Mouse (Mus musculus) embryo, embryonic 10.5 days (tissue): ENCODE measurements at regions not wholly inside any gene's neighbourhood (a gene's known extent, or its start where the extent isn't known, plus 50 kb on each side); places are given as distances from the start of the nearest gene placed in this dataset.

Experiments
- DNase-seq: peaks from one replicate; pipeline ENCODE4 v3.0.0-alpha.2; 2015; ENCODE audit warnings: low spot score

DNA sequence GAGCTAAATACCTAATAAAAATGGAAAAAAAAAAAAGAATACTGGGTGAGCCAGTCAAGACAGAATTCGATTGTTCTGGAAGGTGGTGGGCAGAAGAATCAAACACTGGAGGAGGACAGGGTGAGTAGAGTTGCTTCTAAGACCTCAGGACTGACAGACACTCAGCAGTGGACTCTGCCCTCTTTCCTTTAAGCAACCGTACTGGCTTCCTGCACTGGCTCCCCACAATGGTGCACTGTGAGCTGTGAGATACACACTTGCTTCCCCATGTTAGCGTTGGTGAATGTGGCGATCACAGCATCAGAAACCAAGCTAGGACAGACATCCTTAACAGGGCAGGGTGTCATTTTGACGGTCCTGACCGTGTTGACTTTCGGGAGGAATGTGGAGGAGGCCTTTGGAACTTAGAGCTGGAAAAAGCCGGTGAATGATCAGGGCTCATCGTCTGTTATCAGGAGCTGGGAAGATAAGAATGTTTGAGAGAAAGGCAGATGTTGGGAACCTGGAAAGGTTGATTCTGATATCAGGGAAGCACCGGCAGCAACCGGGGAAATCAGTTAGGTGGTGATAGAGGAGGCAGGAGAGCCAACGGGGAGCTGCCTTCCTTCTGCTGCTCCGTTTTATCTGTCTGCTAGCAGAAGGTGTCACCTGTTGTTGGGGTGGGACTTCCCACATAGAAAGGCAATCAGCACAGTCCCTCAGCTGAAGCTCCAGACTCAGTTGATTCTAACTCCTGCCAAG is 254.8 kb downstream of the Ajap1 start:
- DNase-seq, result no peak

DNA sequence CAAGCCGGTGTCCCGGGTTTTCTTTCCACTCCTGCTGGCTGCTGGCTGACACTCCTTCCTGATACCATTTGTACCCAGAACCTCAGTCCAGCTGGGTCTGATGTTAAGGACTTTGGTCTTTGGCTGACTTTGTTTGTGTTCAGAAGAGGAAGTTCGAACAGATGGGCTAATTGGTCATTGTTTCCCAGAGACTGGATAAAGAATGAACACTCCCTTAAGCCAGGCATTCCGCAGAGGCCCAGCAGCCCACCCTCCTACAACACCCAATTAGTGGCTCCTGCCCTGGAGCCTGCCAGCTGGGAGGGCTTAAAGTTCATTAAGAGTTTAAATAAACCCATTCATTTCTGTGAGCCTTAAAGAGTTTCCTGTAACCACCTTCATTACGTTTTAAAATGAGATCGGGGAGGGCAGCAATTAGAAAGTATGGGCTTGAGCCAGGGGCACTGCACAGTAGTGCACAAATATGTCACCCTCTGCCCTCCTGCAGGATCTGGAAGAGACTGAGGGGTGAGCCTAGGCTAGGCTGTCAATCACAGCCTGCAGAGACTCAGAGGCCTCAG is 257.9 kb downstream of the Ajap1 start:
- peak; percentile 55 for DNase-seq

DNA sequence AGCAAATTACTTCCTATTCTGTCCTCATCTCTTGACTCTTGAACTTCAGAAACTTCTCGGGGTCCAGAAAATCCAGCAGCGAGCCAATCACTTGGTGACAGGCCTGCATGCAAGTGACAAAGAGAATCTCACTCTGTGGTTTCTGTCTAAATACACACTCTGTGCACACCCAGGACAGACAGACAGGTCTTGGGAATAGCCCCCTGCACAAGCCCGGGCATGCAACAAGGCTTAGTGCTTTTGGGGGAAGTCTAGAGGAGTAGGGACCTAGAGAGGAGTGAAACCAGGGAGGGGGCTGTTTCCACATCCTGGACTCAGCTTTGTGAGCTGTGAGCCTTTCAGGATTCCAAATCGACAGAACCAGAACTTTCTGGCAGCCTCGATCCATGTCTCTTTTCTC is 259.6 kb downstream of the Ajap1 start:
- no peak for DNase-seq

DNA sequence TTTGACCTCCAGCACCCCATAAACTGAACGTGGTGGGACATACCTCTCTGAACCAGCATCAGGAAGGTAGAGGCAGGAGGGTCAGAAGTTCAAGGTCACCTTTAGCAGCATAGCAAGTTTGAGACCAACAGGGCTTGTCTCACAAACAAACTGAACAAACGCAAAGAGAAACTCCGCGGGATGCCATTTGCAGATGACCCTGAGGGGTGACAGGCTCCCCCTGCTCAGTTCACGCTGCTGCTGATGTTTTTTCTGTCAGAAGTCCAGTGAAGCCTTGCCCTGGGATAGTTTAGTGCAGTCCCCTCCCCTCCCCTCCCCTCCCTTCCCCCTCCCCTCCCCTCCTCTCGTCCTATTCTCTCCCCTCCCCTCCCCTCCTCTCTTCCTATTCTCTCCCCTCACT is 262.1 kb downstream of the Ajap1 start:
- DNase-seq, result no peak

DNA sequence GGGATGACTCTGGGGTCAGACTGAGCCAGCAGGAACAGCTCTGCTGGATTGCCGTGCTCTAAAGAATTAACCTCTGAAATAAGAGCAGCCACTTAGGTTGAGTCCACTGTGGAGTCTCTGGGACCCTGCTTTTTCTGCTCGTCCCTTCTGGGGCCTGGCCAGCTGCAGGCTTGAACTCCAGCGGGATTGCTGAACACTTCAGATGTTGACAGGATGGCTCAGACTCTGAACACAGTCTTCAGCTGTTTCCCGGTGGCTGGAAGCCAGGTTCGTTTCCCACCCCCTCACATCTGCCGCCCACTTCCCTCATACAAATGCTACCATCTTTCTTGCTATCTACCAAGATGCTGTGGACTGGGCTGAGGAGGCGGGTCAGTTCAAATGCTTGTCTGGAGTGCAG is 262.5 kb downstream of the Ajap1 start:
- DNase-seq, result no peak

DNA sequence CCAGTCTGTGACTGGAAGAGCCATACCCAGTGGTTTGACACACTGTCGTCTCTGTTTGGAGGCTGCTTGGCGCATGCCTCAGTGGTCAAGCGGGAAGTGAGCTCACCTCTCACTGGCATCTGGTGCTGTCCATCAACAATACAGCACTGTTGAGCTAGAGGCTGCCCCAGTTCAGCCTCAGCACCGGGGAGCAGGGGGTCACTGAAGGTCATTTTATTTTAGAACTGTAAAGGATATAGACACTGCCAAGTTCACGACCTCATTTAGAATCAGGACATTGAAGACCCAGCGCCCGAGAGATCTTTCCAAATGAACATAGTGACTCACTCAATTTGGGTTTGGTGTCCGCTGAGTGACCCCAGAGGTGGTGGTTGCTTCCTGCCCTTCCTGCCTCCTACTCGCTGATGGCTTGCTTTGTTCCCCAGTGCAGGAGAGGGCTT is 265.1 kb downstream of the Ajap1 start:
- DNase-seq, result no peak

DNA sequence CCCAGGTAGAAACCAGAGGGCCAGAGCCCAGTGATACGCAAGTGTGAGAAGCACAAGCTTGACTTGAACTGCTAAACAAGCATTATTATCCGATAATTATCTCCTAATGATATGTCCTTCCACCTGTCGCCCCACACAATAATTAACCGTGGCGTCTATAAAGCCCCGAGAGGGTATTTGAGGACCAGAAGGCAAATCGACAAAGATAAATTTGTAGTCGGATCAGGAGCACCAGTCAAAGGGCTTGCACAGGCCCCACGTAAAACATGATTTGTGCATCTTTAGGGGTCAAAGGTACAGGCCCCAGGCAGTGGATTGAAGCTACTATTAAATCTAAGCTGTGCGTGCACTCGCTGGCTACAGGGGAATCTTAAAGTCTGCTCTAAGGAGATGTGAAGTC is 270.5 kb downstream of the Ajap1 start:
- peak; percentile 37 for DNase-seq

DNA sequence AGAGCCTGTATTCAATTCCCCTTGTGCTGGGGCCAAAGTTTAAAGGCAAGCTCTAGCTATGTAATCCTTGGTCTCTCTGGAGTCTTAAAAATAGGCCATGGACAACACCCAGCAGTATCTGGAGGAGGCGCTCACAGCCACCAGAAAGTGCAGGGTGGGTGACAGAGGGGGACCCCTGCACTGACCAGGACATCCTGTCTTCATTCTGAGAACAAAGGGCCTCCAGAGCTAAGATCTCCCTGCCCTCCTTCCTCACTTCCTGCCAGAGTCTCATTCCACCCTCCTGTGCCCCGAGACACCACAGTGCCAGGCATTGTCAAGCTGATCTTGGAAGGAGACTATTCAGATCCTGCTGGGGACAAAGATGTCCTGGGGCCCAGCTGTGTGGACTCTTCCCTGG is 273.8 kb downstream of the Ajap1 start:
- DNase-seq, result peak; percentile 7

DNA sequence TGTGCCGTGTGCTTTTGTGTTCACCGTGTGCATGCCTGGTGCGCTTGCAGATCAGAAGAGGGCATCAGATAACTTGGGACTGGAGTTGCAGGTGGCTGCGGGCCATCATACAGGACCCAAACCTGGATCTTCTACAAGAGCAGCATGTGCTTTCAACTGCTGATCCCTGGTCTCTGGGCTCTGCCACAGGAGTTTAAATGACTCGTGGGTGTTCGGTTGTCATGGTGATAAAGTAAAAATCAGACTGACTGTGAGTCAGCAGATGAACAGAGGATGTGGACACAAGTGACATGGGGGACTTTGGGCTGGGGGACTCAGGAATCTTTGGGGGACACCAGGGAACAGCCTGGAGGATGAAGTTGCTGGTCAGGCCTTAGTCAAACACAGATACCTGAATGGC is 274.4 kb downstream of the Ajap1 start:
- DNase-seq, result no peak

DNA sequence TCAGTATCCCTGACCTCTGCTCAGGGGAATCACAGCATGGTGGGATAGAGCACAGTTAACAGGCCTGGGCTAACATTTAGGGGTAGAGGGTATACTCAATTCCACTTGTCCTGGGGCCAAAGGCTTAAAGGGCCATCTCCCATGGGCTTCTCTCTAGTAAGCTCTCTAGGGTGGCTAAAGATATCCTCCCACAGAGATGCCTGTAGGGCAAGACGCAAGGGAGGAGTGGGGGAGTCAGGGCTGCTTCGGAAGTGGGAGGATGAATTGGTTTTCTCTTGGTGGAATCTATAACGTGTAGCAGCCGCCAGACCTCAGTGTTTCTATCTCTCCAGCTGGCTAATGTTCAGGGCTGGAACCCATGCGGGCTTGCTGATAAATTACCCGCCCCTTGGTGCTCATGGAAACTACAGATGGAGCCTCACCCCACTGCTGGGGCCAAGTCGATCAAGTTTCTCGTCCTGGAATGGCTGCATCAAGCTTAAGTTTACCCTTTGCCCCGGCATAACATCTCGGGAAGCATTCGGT is 275.0 kb downstream of the Ajap1 start:
- DNase-seq, result peak; percentile 30

DNA sequence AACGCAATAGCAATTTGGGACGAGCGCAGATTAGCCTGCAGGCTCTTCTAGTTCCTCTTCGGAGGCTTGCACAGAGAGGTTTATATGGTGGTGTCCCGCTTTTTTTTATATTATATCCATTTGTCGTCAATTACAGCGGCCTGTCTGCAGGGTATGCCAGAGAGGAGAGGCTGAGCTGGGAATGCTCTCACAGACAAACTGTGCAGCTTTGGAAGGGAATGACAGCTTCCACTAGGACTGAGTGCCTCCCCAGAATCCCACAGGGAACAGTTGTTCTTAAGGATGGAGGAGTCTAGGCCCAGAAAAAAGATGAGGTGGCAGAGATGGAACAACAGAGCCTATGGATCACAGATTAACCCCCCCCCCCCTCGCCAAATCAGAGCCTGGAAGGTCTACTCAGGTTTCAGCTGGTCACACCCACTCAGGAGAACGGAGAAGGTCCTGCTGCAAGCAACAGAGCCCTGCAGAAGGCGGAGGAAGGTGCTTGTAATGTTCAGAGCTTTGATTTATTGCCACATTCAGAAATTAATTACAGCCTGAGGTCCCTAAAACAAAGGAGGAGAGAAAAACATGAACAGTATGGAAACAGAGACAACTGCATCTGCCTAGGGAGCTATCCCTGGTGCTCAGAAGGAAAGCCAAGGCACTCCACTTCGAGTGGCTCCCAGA is 275.7 kb downstream of the Ajap1 start:
- DNase-seq, result peak; percentile 15

DNA sequence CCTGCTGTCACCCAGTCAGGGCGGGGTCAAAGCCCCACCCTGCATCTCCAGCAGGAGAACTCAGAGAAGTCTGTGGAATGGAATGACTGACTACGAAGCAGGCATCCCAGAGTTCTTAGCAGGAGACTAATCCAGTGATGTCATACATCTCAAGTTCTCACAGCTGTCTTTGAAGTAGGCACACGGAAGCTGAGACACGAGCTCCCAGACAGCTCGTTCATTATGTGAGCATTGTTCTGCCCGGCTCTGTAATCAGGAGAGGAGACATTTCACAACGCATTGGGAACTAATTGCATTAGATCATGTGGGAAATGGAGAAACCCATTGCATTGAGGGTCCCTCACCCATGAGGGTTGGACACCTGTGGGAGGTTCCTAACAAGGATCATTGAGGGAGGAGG is 277.8 kb downstream of the Ajap1 start:
- DNase-seq, result no peak

DNA sequence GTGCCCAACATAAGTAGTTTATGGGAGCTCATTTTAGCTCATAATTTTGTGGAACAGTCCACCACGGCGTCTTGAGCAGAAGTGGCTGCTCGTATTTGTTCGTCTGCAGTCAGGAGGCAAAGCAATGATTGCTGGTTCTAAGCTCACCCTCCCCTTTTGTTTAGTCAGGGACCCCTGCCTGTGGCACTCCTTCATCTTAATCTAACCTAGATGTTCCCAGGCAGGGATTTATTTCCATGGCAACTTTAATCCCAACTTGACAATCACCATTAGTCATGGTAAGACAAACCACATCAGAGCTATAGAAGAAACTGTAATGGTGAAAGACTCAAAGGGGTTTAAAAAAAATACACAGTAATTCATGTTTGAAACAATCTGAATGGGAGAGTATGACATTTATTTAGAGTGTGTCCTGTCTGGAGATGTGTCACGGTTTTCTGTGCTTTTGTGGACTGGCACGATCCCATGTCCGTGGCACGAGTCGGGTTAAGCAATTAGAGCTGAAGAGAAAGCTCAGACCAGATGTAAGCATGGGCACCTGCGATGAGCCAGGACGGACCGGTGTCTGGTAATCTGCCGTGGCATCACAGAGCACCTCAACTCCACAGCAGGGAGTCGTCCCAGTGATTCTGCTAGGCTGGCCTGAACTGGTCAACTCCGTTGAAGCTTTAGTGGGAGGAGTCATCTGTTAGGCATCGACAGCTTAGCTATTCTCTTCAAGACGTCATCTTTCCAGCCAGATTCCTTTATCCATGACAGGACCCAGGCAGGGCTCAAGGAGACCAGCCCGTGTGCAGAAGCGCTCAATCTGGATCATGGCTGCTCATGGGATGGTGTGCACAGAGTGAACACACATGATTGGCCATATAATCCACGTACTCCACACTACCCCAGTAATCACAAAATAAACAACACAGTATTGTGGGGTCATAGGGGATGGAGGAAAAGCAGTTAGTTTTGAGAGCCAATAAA is 281.5 kb downstream of the Ajap1 start:
- peak; percentile 17 for DNase-seq

DNA sequence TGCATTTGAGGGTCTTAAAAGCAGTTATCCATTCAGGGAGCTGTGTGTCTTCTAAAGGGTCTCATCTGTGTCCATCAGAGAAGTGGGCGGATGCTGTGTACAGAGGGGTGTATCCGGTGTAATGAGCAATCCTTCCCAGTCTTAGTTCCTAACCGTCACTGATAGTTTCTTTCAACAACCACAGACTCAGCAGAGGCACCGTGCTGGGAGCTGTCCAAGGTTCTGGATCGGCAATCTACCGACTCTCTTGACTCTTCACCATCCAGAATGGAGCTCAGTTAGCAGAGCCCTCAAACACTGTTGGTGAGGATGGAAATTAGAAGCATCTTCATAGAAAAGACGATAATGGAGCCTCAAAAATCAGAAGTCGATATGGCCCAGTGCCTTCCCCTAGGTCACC is 293.1 kb downstream of the Ajap1 start:
- DNase-seq, result peak; percentile 88

DNA sequence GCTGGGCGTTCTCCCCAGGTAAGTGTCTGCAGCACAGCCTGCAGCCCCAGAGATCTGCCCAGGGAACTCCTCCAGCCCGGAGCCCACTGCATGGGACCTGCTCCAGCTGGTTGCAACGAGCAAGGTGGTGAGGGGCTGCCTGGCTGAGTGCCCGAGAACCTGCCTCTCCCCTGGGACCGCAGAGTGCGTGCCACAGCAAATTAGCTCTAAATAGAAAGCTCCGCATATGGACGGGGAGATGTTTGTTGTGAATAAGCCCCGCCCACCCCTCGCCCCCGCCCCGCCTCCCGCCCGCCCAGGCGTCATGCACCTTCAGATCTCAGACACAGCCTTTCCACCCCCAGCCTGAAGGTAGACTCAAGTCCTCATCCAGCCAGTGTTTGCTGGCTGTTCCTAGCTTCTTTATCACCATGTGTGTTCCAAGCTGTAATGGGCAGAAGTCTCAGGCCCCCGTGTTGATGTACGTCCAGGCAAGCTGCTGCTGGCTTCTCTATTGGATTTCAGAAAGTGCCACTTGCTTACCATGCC is 294.0 kb downstream of the Ajap1 start:
- DNase-seq, result peak; percentile 28

DNA sequence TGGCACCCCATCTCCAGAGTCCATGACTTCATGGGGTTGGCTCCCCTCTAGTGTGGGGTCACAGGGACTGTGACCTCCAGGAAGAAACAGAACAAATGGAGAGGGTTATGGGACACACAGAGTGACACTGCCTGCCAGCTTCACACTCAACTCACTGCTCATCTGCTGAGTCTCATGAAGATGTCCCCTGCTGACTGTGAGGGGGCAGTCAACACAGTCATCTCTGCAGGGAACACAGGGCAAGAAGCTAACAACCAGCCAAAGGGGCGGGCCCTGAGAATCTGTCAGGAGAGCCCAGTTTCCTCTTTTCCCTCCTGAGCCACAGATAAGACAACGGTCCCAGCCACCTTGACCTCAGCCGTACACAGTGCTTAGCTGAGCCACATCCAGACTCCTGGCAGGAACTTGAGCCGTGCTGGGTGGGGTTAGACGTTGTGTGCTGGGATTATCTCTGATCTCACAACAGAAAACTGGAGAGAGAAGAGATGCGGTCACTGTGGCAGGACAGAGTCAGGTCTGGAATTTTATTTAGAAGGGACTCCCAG is 294.6 kb downstream of the Ajap1 start:
- peak; percentile 14 for DNase-seq

DNA sequence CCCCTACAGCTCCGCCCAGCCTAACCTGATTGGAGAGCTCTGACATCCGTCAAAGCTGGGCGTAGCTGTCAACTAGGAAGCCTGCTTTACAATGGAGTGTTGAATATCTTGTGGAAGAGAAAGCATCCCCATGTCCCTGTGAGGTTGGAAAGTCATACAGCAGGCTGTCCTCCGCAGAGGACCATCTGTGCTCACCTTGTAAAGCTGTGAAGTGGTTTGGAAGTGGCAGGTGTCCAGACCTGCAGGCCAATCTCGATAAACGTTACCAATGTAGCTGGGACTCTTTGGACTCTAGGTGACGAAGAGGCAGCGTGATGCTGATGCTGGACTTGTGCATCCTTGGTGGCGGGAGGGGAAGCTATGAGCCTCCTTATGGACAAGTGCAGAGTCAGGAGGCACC is 305.1 kb downstream of the Ajap1 start:
- no peak for DNase-seq

DNA sequence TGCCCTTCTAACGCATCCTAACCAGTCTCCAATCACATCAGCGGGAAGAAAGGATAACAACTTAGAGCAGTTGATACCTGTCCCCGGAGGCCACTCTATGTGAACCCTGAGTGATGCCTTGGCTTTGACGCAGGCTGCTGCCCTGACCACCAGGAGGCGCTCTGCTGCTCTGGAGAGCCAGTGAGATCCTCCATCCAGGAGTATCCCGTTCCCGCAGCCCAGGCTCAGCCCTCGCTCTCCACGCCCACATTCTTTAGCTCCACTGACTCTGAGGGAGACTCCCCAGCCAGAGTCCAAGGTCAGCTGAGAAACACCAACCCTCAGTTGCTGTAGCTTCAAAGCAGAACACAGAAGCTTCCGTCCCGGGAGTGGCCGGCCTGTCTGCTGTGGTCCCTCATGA is 307.0 kb downstream of the Ajap1 start:
- DNase-seq, result peak; percentile 89

DNA sequence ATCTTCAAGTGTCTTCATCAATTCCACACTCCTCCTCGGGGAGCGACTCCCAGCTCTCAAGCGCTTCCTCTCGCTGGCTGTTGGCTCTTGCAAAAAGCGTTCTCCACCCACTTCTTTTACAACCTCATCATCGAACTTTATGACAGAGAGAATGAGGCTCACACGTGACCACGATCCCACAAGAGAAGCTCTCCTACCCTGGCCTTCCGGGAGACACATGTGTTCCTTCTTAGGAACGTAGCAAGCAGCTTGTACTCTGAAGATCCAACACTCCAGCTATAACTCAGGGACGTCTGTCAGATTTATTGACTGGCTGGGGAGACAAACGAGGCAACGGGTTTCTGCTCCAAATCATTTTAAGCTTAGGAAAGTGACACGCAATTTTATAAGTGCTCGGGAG is 307.5 kb downstream of the Ajap1 start:
- peak; percentile 8 for DNase-seq

DNA sequence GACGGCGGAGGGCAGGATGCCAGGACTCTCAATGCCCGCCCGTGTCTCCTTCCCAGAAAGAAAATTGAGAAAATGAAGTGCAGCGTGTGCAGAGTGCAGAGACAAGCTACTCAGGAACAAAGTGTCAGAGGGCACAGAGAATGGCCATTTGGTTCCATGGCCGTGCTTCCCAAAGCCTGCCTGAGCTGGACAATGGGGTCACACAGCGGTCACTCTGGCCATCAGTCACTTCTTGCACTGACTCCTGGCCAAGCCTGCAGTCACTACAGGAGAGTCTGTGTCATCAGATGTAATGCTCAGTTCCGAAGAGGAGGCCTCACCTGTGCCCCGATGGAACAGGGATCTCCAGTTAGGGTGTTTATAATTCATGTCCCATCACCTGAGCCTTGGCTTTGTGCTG is 312.6 kb downstream of the Ajap1 start:
- peak; percentile 52 for DNase-seq

DNA sequence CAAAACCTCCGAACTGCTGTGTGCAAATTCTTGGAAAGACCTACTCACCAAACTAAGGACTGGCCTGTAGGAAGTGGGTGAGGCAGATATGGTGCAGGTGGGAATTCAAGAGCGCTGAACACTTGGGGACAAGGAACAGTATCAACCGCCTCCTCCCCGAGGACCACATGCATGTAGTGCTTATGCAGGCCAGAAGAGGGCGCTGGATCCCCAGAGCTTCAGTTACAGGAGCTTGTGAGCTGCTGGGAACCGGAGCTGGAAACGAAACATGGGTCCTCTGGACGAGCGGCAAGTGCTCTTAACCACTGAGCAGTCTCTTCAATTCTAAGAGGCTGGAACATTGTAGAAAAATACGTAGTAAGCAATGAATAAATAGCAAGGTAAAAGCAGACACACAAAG is 317.8 kb downstream of the Ajap1 start:
- DNase-seq, result no peak

DNA sequence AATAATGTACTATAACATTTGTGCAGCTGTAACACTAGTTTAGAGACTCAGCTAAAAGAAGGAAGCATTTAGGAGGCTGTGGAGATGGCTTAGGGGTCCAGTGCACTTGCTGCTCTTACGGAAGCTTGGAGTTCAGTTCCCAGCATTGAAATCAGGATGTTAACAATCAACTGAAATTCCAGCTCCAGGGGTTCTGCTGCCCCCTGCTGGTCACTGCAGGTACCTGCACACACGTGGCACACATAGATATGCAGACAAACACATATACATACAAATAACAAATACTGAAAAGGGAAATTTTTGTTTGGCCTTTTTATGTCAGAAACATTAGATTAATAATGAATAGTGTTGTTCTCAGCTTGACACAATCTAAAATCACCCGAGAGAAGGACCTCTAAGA is 322.5 kb downstream of the Ajap1 start:
- no peak for DNase-seq
